8 mouse cellular contexts compared by ENCODE assay signal in the genomic region with DNA sequence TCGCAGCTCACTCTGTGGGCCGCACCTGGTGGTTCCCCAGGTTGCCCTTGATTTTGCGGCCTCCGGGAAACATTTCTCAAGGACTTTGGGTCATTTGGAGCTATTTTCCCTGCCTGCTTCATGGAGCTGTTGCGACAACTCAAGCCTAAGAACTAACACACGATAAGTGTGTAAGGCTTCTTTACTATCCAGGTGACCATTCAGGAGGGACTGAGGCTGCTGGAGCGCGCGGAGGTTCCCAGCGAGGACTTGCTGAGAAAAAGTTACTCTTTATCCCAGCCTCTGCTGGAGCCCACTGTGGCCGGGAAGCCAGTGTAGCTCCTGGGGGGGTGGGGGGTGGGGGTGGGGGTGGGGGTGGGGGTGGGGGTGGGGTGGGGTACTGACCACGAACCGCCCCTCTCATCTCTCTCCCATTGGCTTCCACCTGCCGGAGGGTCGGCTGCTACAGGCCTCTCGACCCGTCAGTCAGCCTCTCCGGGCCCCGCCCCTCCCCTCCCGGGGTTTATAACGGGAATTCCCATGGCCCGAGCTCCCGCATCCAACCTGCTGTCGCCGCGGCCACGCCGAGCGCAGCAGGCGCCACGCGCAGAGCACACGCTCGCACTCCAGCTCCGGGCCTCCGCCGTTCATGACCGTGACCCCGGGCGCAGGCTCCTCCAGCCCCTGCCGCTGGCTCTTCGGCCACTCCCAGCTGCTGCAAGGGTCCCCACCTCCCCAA. TPM values are rescaled to one million over a fixed set of nuclear protein-coding genes. Genes with fewer than 3 reads are reported as not detected.
A peak's percentile ranks its signal among the peaks of the same experiment; 100 is the strongest.
DNase-seq lines count a peak whose midpoint lies in the region; ATAC-seq and TF ChIP-seq lines count a peak whose summit lies in the region.

A gene (plus strand): TSS at position 532 of the 718 bp plus-strand sequence.

- H3K9ac ChIP-seq in forebrain, embryonic 14.5 days (ENCODE audit: low read length) = peak within 1 kb of the TSS; percentile 73
- H3K9ac ChIP-seq in lung, postnatal 0 days (replicated peaks; ENCODE audit: low read depth) = no peak within 1 kb of the TSS

- intact Hi-C loops in heart, postnatal 14 days (cut with DNase I) = no loop called here

- WGBS in forebrain, embryonic 14.5 days = 4% methylated on average over 40 of the region's 42 CpGs
- WGBS in lung, postnatal 0 days = 9% methylated on average over 30 of the region's 42 CpGs

- H3K36me3 ChIP-seq in forebrain, embryonic 14.5 days (ENCODE audit: control insufficient read depth, insufficient read depth, low read length) = no peaks in the 10 kb centered on the region
- H3K36me3 ChIP-seq in lung, postnatal 0 days (ENCODE audit: insufficient read depth, low read length) = no peaks in the 10 kb centered on the region

- ATAC-seq in cerebellum, adult (ENCODE audit: insufficient number of reproducible peaks, low FRiP score, low TSS enrichment) = peak; percentile 62
- ATAC-seq in forebrain, embryonic 14.5 days = peak; percentile 97
- ATAC-seq in lung, postnatal 0 days = peak; percentile 30; the same call in 1 of the 2 replicates
- no peak for ATAC-seq in megakaryocyte-erythroid progenitor cell, adult 5-6 weeks (replicated peaks; ENCODE audit: low FRiP score, low TSS enrichment, poor library complexity, severe bottlenecking)

- H3K4me3 ChIP-seq in forebrain, embryonic 14.5 days (ENCODE audit: low read depth, low read length) = peak within 1 kb of the TSS; percentile 61
- H3K4me3 ChIP-seq in lung, postnatal 0 days (ENCODE audit: low read depth, low read length) = peak within 1 kb of the TSS; percentile 33

- TF ChIP-seq CTCF in lung, postnatal 0 days (IDR thresholded peaks at IDR 0.05) = no peak

- no peak within 1 kb of the TSS; the same call in 1 of the 2 replicates for H3K27ac ChIP-seq in forebrain, embryonic 14.5 days (ENCODE audit: low read depth, low read length)
- H3K27ac ChIP-seq in lung, postnatal 0 days (ENCODE audit: low read length) = no peak within 1 kb of the TSS

- H3K27me3 ChIP-seq in forebrain, embryonic 14.5 days (replicated peaks; ENCODE audit: control insufficient read depth, insufficient read depth, low read length) = 0 out of 2 replicates have a peak, but pooled peaks cover 12% of the 10 kb centered on the region
- peaks cover 6% of the 10 kb centered on the region for H3K27me3 ChIP-seq in lung, postnatal 0 days (replicated peaks; ENCODE audit: insufficient read depth, low read length)

- H3K9me3 ChIP-seq in forebrain, embryonic 14.5 days (replicated peaks; ENCODE audit: control insufficient read depth, low read length) = no peaks in the 10 kb centered on the region
- no peaks in the 10 kb centered on the region for H3K9me3 ChIP-seq in lung, postnatal 0 days (ENCODE audit: low read length)

- H3K4me1 ChIP-seq in forebrain, embryonic 14.5 days (ENCODE audit: control insufficient read depth, insufficient read depth, low read length) = peaks cover 8% of the 10 kb centered on the region; the same call in 1 of the 2 replicates
- peaks cover 5% of the 10 kb centered on the region; the same call in 1 of the 2 replicates for H3K4me1 ChIP-seq in lung, postnatal 0 days (ENCODE audit: insufficient read depth, low read depth, low read length)

- peak; percentile 78 for DNase-seq in MN1 (ENCODE audit: low spot score)
- peak; percentile 89 for DNase-seq in forebrain, embryonic 14.5 days (ENCODE audit: low spot score)
- DNase-seq in heart, postnatal 14 days = peak; percentile 40 to 61
- DNase-seq in layer of hippocampus, adult 9-11 months = peak; percentile 61
- peak; percentile 24 for DNase-seq in lung, postnatal 0 days (ENCODE audit: low spot score)
- peak; percentile 36 to 40 for DNase-seq in right cerebral cortex, postnatal 36 days (ENCODE audit: low spot score in 2 of 2)

- peak within 1 kb of the TSS; percentile 97 for H3K4me2 ChIP-seq in forebrain, embryonic 14.5 days (ENCODE audit: low read length)
- peak within 1 kb of the TSS; percentile 63 for H3K4me2 ChIP-seq in lung, postnatal 0 days (replicated peaks; ENCODE audit: low read depth, low read length)

- no peak for TF ChIP-seq EP300 in lung, postnatal 0 days (IDR thresholded peaks at IDR 0.05)

RNA-seq across cellular contexts. Expression of the gene that starts here (rescaled TPM):
- 7.1 and 10.1 TPM in 2 replicates for polyA plus RNA-seq in forebrain, embryonic 14.5 days (2014; fragmentation: Nextera tagmentation; extraction: Ambion mirVana)
- 1 to 10 TPM; 5.5 to 7.5 TPM for total RNA-seq in heart, postnatal 14 days (2021)
- 0.19 and 0.45 TPM in 2 replicates for polyA plus RNA-seq in lung, postnatal 0 days (2015; fragmentation: Nextera tagmentation; extraction: Ambion mirVana)
- total RNA-seq in megakaryocyte-erythroid progenitor cell, adult 5-6 weeks (2014; fragmentation: Nextera tagmentation) = 1.0 and 1.2 TPM in 2 replicates
- 0.42 TPM in 1 of 2 replicates, not detected in the other for total RNA-seq in megakaryocyte-erythroid progenitor cell, adult 5-6 weeks (2017)

Comparison
In these comparisons a context has a peak if more than half of its experiments do, and no peak if none do; other contexts are left out.
1. Peak in DNase-seq, ATAC-seq, H3K4me3 ChIP-seq and H3K4me2 ChIP-seq in lung, postnatal 0 days; RNA of the gene not detected or under 1 TPM.
2. DNase-seq: peak in every context shown above with its lines; median percentile 89 in forebrain, embryonic 14.5 days; 78 in MN1; 61 in layer of hippocampus, adult 9-11 months; 50 in heart, postnatal 14 days; 38 in right cerebral cortex, postnatal 36 days; 24 in lung, postnatal 0 days.